Mouse (Mus musculus) frontal cortex, adult (tissue): ENCODE data around the gene Atg7.
"Not testable (repeated sequence)": the region's sequence is repeated elsewhere in the genome, so short reads cannot be mapped to it uniquely, and the experiment has no call there.

Source experiments
- ATAC-seq: cut with Nextera tagmentation; 2 replicates; pipeline ENCODE4 v1.9.2; 2017; ENCODE audit warnings: mild to moderate bottlenecking, moderate library complexity, mixed read lengths; ENCODE audit not compliant: low TSS enrichment

Atg7 gene

GRCm38 (mm10) chr6:114878841-114879520, 236.1 kb downstream of the Atg7 start:
- no peak for ATAC-seq

- no peak for ATAC-seq
Observed at GRCm38 (mm10) chr6:114880798-114881197, 237.9 kb downstream of the Atg7 start.

- no peak for ATAC-seq
Observed at GRCm38 (mm10) chr6:114882212-114882611, 239.3 kb downstream of the Atg7 start.

- 0 out of 2 replicates have a peak, but pooled peaks have one; percentile 15 for ATAC-seq
Observed at GRCm38 (mm10) chr6:114882675-114883074, 239.8 kb downstream of the Atg7 start.

GRCm38 (mm10) chr6:114883261-114883740, 240.4 kb downstream of the Atg7 start:
- ATAC-seq = peak; percentile 75

- ATAC-seq = no peak
Observed at GRCm38 (mm10) chr6:114885129-114885528, 242.2 kb downstream of the Atg7 start.

GRCm38 (mm10) chr6:114886012-114886411, 243.1 kb downstream of the Atg7 start:
- no peak for ATAC-seq

GRCm38 (mm10) chr6:114886504-114887361, 243.8 kb downstream of the Atg7 start:
- no peak for ATAC-seq

GRCm38 (mm10) chr6:114888922-114889321, 246.0 kb downstream of the Atg7 start:
- peak; percentile 78 for ATAC-seq

- not testable (repeated sequence) for ATAC-seq
Observed at GRCm38 (mm10) chr6:114889971-114890370, 247.1 kb downstream of the Atg7 start.

GRCm38 (mm10) chr6:114890411-114891115, 247.7 kb downstream of the Atg7 start:
- ATAC-seq = no peak

- ATAC-seq = no peak
Observed at GRCm38 (mm10) chr6:114891272-114891671, 248.4 kb downstream of the Atg7 start.

- ATAC-seq = no peak
Observed at GRCm38 (mm10) chr6:114891771-114892170, 248.9 kb downstream of the Atg7 start.

GRCm38 (mm10) chr6:114892363-114892762, 249.5 kb downstream of the Atg7 start:
- ATAC-seq = peak; percentile 33; the same call in 1 of the 2 replicates

GRCm38 (mm10) chr6:114893427-114894209, 250.7 kb downstream of the Atg7 start:
- ATAC-seq = no peak; the same call in 1 of the 2 replicates

GRCm38 (mm10) chr6:114894548-114895106, 251.7 kb downstream of the Atg7 start:
- ATAC-seq = no peak

GRCm38 (mm10) chr6:114895191-114895590, 252.3 kb downstream of the Atg7 start:
- ATAC-seq = no peak

GRCm38 (mm10) chr6:114896281-114896680, 253.4 kb downstream of the Atg7 start:
- no peak for ATAC-seq

- no peak for ATAC-seq
Observed at GRCm38 (mm10) chr6:114898949-114899348, 256.1 kb downstream of the Atg7 start.

GRCm38 (mm10) chr6:114899652-114900051, 256.8 kb downstream of the Atg7 start:
- ATAC-seq = no peak

- no peak for ATAC-seq
Observed at GRCm38 (mm10) chr6:114900194-114900593, 257.3 kb downstream of the Atg7 start.
